Mouse (Mus musculus): Measurements from ENCODE around the gene Gm20403.
A peak's percentile ranks its signal among the peaks of the same experiment; 100 is the strongest.
"Not testable (repeated sequence)": the region's sequence is repeated elsewhere in the genome, so short reads cannot be mapped to it uniquely, and the experiment has no call there.

Gene Gm20403

DNA sequence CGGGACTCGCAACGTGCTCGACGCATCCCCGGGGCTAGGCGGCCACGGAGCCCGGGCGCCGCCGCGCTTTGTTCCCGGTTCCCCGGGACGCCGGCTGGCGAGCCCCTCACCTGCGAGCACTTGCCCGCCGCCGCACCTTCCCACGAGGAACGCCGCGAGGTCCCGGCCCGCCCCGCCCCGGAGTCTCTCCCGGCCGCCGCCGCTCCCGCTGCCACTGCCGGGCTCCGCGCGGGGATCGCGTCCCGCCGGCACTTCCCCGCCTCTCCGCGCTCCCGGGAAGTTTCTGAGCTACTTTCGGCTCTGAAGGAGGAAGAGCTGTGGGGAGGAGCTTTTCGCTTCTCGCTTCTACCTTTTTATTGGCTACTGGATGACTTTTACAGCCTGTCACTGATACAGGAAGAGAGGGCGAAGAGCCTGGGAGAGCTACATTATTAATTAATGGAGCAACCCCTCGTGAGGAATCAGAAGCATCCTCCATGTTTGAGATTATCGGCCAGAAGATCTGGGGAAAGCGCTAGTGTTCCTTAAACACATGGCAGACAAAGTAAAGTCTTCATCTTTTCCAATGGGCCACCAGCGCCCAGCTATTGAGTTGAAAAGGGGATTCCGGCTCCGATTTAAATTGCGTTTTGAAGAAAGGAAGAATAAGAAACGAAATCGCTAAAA lies at the start of gene Gm20403:
Gene Gm20403 (minus strand): TSS at position 478 of the 666 bp plus-strand sequence.
- DNase-seq, result peak; percentile 12

DNA sequence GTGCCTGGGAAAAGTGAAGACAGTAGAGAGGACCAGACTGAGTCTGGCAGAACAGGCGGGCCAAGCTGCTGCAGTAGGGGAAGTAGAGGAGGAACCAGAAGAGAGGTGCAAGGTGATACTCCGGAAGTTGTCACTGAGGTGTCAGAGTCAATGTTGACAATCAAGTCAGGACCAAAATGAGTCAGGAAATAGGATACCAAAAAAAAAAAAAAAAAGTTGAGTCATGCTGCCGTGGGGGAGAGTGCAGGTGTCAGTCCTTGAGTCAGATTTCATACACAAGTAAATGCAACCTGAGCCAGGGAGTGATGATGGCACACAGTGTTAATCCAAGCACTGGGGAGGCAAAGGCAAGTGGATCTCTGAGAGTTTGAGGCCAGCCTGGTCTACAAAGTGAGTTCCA lies 40.8 kb upstream of the Gm20403 start:
- no peak for DNase-seq

DNA sequence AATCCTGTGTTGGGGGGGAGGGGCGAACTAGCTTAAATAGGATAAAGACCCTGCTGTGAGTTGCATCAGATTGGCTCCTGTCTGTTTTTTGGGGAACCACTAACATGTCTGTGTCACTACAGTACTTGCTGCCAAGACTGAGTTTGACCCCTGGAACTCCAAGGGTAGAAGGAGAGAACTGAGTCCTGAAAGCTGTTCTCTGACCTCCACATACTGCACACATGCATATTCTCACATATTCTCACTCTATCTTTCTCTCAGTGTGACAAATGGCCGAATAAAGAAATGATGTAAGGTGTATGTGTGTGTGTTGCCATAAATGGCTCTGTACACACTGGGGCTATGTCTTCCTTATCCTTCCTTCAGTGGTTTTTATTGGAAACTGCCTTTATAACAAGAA lies 37.0 kb upstream of the Gm20403 start:
- no peak for DNase-seq

- DNase-seq, result no peak
These were observed 33.1 kb upstream of the Gm20403 start for GRCm38 (mm10) chr12:55019421-55019877.

- no peak for DNase-seq
These were observed 30.9 kb upstream of the Gm20403 start for GRCm38 (mm10) chr12:55017119-55017721.

DNA sequence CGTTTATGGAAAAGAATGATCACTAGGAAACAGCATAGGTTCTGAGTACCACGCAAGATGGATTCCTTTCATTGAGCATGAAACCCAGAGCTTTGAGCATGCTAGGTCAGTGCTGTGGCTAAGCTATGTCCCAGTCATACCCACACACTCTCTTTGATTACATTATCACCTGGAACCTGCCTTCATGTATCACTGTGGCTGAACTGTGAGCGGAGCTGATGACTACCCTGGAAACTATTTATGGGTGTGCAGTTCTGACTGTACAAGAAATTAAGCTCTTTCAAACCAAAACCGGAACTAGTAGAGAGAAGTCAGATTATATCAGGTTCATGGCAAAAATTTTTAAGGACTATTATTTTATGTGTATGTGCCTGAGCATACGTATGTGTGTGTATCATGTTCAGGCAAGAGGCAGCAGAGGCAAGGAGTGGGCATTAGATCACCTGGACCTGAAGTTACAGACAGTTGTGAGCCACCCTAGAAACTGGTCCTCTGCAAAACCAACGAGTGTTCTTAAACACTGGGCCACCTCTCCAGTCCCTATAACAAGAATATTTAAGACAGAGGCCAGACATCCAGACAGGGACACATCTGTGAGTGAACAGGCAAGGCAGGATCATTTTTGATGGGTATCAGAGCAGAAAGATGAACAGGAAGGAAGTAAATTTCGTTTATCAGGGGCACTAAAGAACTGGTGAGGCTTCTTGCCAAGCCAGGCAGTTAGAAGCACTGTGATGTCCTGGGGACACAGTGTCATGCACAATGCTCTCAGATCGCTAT lies 30.2 kb upstream of the Gm20403 start:
- DNase-seq, result no peak

DNA sequence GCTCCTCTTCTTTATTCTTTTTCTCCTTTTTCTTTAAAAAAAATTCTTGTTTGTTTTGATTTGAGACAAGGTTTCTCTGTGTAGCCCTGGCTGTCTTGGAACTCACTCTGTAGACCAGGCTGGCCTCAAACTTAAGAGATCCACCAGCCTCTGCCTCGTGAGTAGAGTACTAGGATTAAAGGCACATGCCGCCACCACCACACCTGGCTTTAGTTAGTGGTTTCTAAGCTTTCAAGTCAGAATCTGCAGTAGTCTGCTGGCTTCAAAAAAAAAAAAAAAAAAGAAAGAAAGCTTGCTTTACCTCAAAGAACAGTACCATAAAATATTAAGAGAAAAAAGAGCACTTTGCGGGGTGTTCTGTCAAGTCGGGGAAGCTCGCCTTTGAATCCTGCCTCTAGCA lies 29.1 kb upstream of the Gm20403 start:
- no peak for DNase-seq

DNA sequence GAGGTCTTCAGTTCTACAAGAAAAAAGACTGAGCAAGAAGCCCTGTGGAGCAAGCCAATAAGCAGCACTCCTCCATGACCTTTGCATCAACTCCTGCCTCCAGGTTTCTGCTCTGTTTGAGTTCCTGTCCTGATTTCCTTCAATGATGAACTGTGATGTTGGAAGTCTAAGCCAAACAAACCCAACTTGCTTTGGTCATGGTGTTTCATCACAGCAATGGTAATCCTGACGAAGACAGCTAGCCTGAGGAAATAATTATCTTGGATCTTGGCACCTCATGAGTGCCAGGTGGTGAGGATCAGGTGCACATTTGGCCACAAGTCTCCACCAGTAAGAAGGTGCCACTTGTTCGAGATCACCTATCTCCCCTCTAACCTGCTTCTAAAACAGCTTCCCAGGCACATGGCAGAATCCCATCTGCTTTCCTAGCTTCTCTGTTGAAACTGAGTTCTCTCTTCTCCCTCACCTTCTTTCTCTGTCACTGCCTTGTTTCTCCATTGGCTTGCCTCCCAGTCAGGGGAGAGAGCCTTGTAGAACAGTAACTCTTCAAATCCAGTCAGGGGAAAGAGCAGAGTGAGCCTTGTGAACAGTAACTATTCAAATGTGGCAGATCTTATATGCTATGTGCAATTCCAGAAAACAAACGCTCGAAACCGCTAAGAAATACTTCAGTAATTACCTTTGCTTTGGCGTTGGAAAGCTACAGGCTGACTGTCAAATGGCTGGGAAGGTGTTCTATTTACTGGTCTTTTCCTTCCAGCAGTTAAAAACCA lies 27.5 kb upstream of the Gm20403 start, which contains the start of gene Baz1a:
Gene Baz1a (minus strand): TSS at position 723 of the 773 bp plus-strand sequence.
- DNase-seq, result no peak

DNA sequence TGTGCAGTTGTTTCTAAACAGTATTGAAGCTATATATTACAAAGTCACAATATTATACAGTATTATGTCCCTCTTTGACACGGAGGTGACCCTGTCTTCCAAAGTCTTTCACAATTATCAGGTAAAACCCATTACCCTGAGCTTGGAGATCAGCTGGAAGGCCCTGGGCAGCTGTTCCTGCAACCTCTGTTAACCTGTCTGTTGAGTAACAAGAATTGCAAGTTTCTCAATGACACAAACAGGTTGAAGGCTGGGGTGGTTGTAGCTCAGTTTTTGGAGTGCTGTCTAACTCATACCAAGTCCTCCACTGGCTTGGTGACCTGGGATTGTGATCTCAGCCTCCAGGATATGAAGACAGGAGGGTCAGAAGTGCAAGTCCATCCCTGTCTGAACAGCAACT lies 26.7 kb upstream of the Gm20403 start:
- no peak for DNase-seq

DNA sequence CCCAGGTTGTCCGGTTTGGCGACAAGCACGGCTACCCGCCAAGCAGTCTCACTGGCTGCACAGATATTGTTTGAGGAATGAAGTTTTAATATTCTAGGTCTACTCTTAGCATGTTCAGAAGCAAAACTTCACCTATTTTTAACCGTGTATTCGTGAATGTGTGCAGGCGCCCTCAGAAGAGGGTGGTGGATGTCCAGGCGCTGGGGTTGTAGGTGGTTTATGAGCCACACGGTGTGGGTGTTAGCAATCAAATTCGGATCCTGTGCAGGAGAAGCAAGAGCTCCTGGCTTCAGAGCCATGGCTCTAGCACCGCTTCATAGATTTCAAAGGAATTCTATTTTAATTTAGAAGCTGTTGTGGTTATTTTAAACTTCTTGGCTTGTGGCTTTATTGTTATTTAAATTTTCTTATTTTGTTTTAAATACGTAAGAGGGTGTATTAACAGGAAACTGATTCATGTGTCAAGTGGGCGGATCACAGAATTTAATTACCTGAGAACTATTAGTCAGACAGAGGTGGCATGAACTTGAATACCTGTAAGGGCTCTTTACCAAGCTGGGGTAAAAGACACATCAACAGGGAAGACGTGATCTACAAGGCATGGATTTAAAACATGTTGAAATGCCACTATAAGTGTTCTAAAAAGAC lies 21.2 kb upstream of the Gm20403 start:
- DNase-seq, result no peak

- DNase-seq, result no peak
These were observed 19.7 kb upstream of the Gm20403 start for GRCm38 (mm10) chr12:55006071-55006470.

- no peak for DNase-seq
These were observed 18.1 kb upstream of the Gm20403 start for GRCm38 (mm10) chr12:55004396-55004795.

DNA sequence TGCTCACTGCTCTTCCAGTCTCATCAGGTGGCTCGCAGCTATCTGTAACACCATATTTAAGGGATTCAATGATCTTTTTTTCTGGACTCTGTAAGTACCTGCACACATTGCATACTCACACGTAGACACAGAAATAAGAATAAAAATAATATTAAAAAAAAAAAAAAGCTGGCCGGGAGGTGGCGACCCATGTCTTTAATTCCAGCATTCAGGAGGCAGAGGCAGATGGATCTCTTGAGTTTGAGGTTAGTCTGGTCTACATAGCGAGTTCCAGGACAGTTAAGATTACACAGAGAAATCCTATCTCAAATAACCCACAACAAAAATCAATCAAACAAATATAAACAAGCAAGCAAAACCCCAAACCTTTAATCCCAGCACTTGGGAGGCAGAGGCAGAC lies 17.5 kb upstream of the Gm20403 start:
- no peak for DNase-seq

DNA sequence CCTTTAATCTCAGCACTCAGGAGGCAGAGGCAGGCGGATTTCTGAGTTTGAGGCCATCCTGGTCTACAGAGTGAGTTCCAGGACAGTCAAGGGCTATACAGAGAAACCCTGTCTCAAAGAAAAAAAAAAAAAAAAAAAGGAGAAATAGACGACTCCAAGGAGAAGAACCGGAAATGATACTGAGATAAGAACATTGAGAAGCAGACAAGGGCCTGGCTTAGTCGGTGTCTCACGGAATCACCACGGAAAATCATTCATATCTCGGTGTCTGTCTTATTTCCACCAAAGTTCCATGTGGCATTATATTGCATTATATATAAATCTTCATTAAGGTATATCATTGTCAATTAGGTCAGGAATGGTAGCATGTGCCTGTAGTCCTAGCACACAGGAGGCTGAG lies 16.2 kb upstream of the Gm20403 start:
- not testable (repeated sequence) for DNase-seq

- DNase-seq, result no peak
These were observed 12.8 kb upstream of the Gm20403 start for GRCm38 (mm10) chr12:54999016-54999690.

DNA sequence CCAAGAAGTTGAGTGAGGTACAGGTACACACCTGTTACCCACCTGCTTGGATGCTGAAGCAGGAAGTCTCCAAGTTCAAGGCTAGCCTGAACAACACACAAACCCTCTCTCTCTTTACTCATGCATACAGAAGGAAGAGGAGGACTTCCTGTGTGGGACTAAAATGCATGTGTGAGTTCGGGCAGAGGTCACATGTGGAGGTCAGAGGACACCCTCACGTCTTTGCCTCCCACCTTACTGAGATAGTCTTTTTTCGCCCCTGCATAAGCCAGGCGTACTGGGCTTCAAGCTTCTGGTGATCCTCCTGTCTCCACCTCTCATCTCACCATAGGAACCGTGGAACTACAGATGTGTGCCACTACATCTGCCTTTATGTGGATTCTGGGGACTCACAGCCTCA lies 12.1 kb upstream of the Gm20403 start:
- DNase-seq, result no peak

- no peak for DNase-seq
These were observed 10.7 kb upstream of the Gm20403 start for GRCm38 (mm10) chr12:54996979-54997474.

DNA sequence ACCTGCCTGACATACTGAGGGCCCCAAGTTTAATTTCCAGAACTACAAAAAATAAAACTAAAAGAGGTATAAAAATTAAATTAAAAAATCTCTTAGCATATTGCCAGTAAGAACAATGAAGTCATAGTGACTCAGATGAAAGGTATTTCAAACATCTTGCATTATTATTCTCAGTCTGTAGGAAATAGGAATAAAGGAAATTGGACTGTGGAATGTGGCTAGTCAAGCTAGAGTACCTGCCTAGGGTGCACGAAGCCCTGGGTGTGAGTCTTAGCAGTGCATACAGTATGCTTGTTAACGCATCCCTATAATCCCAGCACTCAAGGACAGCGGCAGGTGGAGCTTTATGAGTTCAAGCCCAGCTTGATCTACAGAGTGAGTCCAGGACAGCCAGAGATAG lies 9.6 kb upstream of the Gm20403 start:
- DNase-seq, result no peak

DNA sequence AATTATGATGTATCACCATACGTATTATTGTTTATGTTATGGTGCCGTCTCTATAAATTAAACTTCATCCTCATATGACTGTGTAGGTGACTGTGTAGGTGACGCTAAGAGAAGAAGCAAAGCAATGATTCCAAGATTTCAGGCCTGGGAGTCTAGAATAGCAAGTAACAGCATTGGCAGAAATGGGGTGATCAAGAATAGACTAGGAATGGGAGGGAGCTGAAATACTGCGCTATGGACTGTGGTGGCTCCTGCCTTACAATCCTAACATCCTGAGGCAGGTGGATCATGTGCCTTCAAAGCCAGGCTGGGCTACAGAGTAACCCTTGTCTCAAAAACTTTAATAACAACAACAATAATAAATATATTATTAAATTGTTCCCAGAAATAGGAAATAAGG lies 8.1 kb upstream of the Gm20403 start:
- no peak for DNase-seq

GRCm38 (mm10) chr12:54994068-54994386 lies 7.7 kb upstream of the Gm20403 start:
- DNase-seq, result no peak

DNA sequence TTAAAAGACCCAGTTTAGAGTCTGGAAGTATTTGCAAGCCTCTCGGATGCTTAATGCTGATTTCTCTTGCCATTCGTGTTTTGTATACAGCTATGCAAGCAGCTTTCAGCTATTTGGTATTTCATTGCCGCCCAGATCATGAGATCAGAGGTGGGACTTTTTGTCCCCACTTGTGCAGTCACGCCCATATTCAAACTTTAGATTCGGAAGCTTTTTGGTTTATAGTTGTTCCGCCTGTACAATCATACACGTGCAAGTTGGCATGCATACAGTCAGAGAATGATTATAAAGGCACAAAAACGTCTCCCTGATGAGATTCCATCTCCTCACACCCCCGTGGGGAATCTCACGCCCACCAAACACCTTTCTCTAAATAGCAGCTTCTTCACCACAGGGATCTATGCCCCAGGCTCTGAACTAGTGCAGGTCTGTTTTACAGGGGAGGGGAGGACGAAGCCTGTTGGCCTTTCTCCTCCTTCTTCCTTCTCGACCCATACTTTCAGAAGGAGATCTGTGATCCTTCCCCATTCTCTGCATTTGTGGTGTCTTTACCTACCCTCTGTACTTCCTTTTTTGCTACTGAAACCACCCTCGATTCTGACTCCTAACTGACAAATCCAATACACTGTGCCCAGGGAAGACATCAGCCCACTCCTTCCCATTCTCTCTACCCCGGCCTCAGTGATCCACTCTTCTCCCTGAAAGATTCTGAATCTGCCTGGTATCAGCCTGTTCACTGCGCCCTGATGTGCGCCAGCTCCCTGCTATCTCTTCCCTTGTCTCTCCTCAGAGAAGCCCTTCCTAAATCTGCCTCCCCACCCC lies 7.1 kb upstream of the Gm20403 start:
- DNase-seq, result no peak
